Mouse (Mus musculus) c-Kit-negative CD71-positive TER-119-positive erythroid progenitor cells, embryonic 14.5 days (primary cell): ENCODE data around the gene Fam131a.
A peak's percentile ranks its signal among the peaks of the same experiment; 100 is the strongest.

Experiments
- DNase-seq: peaks from one replicate; pipeline ENCODE4 v3.0.0-alpha.2; 2013; ENCODE audit warnings: low read depth, low spot score

Fam131a gene

GRCm38 (mm10) chr16:20695622-20696323 lies 2.7 kb downstream of the Fam131a start:
- no peak for DNase-seq

DNA sequence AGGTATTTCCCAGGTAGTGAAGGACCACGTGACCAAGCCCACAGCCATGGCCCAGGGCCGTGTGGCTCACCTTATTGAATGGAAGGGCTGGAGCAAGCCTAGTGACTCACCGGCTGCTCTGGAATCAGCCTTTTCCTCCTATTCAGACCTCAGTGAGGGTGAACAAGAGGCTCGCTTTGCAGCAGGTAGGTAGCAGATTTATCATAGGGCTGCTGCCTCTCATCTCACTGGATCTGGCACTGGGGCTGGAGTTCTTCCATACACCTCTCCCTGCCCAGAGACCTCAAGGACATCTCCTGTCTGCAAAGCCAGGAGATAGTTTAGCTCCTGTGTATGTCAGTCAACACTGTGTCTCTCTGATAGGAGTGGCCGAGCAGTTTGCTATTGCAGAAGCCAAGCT lies 6.2 kb downstream of the Fam131a start:
- no peak for DNase-seq

- no peak for DNase-seq
Observed at GRCm38 (mm10) chr16:20700036-20700435, 7.0 kb downstream of the Fam131a start.

DNA sequence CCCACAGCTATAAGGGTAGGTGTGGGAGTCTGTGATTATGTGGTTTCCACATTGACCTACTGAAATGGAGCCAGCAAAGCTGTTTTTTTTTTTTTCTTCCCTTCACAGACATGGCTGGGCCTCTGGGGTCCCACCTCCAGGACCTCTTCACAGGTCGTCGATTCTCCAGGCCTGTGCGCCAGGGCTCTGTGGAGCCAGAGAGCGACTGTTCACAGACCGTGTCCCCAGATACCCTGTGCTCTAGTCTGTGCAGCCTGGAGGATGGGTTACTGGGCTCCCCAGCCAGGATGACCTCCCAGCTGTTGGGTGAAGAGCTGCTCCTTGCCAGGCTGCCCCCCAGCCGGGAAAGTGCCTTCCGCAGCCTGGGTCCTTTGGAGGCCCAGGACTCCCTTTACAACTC lies 8.3 kb downstream of the Fam131a start:
- DNase-seq, result no peak

- no peak for DNase-seq
Observed at GRCm38 (mm10) chr16:20701729-20702521, 8.9 kb downstream of the Fam131a start.

DNA sequence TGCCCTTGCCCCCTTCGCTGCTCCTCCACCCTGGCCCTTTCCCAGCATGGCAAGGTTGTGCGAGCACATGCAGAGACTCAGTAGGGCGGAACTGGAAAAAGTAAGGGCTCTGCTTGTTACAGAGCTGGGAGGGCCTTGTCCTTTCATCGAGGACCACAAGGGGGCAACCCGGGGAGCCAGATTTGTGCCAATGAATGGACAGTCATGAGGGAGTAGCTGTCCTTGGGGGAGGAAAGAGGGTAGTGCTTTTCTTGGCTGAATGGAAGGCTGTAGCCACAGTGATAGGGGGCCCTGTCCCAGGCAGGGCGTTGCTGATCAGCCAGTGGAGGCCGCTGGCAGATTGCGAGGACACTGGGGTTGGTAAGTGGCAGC lies 9.5 kb downstream of the Fam131a start:
- peak; percentile 66 for DNase-seq

- DNase-seq, result no peak
Observed at GRCm38 (mm10) chr16:20703071-20703470, 10.0 kb downstream of the Fam131a start.

- no peak for DNase-seq
Observed at GRCm38 (mm10) chr16:20703699-20704400, 10.8 kb downstream of the Fam131a start.

DNA sequence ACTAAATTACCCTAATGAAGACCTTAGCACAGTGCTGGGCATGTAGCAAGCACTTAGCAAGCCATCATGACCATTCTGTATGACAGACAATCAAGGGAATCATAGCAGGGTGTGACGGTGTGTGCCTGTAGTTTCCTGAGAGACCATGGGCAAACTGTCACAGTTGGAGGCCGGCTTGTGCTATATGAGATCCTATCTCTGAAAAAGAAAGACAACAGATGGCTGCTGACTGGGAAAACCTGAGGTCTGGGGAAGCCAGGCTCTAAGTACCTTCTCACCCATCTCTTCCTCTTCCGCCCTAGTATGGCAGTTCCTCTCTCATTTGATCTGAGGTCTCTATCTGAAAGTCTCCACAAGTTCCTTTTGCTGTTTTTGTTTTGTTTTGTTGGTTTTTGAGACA lies 12.7 kb downstream of the Fam131a start:
- DNase-seq, result no peak

- DNase-seq, result no peak
Observed at GRCm38 (mm10) chr16:20706407-20707055, 13.5 kb downstream of the Fam131a start.

DNA sequence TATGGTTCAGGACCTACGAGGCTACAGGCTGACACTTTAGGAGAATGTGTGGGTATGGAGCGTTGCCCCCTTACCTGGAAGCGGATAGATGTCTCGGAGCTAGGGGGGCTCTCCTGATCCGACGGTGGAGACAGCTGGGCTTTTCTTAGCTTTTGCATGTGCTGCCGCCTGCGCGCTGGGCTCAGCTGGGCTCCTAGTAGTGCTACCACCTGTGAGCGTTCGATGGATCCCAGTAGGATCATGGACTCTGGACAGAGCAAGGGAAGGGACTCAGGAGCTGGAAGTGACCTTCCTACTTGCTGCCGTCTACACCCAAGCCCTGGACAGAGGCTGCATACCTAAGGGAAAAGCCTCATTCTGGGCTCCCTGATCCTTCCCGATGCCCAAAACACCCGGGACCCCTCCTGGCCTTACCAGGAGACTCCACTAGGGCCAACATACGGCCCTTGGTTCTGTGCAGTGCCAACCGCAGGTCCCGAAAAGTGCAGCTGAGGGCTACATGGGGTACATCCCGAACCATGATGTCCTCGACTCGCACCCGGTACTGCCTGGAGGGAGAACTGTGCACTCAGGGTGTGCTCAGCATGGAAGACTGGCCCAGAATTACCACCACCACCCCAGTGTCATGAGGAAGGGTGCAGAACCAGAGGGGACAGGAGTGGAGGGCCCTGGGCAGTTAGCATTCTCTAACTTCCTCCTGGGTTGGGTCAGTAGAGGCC lies 15.3 kb downstream of the Fam131a start:
- no peak for DNase-seq

DNA sequence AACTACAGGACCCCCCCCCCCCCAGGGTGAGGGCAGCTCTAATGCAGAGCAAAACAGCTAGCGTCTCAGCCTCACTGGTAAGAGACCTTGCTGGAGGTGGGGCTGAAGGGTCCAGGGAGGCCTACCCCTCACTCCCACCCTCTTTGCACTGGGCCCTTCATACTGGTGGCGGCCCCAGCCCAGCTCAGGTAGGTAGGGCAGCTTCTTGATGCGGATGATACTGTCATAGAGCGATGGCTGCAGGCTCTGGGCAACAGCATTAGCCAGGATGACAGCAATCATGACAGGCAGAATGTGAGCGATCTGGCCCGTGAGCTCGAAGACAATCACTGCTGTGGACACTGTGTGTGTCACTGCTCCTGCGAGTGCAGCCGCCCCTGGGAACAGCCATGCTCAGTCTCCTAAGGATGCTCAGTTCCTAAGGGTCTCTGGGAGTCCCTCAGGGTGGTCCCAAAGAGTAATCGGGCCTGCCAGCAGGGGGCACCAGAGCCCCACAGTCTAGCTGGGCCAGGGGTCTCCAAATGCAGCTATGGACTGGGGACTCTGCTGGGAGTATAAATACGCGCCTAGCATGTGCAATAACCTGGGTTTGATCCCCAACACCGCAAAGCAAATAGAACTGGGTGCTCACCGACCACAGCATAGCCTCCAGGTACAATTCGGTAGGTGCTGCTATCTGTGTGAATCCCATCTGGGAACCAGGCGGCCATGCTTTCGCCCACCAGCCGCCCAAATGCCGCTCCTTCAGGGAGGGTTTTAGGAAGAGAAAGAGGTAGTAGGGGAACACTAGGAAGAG lies 16.1 kb downstream of the Fam131a start:
- DNase-seq, result no peak

GRCm38 (mm10) chr16:20710370-20710769 lies 17.3 kb downstream of the Fam131a start:
- DNase-seq, result no peak

GRCm38 (mm10) chr16:20710810-20711209 lies 17.8 kb downstream of the Fam131a start:
- no peak for DNase-seq

GRCm38 (mm10) chr16:20712190-20712589 lies 19.1 kb downstream of the Fam131a start:
- DNase-seq, result no peak

DNA sequence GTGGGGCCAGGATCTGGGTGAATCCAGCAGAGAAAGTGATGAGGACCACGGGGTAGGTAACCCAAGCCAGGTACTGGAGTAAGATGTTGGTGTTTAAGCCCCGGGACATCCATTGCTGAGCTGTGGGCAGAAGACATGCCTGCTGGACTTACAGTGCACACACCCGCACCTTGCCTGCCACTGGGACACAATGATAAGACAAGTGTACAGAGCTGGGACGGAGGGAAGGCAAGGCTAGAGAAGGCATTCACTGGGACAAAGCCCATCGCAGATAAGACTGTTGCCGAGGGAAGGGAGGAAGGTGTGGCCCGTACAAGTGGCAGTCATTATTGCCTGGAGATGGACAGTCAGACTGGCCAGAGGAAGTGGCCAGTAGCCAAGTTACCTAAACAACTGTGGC lies 19.8 kb downstream of the Fam131a start:
- DNase-seq, result no peak

GRCm38 (mm10) chr16:20714307-20715080 lies 21.5 kb downstream of the Fam131a start:
- no peak for DNase-seq

DNA sequence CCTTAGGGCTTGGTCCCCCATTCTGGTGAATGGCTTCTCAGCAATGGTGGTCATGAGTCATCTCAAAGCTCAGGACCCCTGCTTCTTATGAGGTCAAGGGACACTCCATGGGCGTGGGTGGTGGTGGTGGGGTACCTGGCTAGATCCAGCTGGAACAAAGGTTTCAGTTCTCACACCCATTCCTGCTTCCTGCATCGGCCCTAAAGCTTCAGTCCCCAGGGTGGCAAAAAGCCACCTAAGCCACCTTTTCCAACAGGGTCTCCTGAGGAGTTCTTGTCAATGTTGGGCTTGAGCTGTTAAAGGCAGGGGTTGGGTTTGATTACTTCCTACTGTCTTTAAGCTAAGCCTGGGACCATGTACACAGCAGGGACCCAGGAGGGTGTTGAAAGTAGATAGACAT lies 22.1 kb downstream of the Fam131a start:
- no peak for DNase-seq

DNA sequence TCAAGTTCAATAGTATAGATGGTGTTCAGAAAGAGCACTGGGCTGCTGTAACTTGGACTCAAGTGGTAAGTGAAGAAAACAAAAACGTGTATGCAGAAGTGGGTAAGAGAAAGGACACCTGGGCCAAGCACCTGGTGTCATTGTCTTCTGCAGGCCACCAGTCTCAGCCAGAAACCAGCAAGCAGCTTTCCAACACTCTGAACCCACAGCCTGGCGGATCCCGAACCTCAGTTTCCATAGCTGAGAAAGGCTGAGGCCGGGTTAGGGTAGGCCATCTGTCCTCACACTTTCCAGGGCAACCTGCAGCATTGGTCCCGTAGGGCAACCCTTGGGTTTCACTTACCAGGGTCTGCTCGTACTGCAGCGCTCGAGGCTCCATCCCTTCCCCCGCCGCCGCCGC lies 22.5 kb downstream of the Fam131a start:
- no peak for DNase-seq
